Mouse (Mus musculus) gastrocnemius, postnatal 25 days (tissue): ENCODE data around the gene Cd70. TPM values are rescaled to one million over a fixed set of nuclear protein-coding genes. Genes with fewer than 3 reads are reported as not detected.
"Not testable (repeated sequence)": the region's sequence is repeated elsewhere in the genome, so short reads cannot be mapped to it uniquely, and the experiment has no call there.

Experiments
- DNase-seq: peaks from one replicate; pipeline ENCODE4 v3.0.0; 2022
- total RNA-seq, 2 experiments: library from RNA; stranded (reverse); gene quantifications; 1 replicate in 1 of 2; 2 replicates in 1 of 2; pipeline ENCODE4 v1.2.3; 2021

Gene Cd70
- total RNA-seq, 2 experiments from 2014 or later = not detected

GRCm38 (mm10) chr17:57134693-57135092 is 14.9 kb downstream of the Cd70 start:
- DNase-seq = no peak

- not testable (repeated sequence) for DNase-seq
These were observed 15.6 kb downstream of the Cd70 start for GRCm38 (mm10) chr17:57134021-57134420.

- no peak for DNase-seq
These were observed 17.8 kb downstream of the Cd70 start for GRCm38 (mm10) chr17:57131793-57132192.

GRCm38 (mm10) chr17:57125853-57126622 is 23.5 kb downstream of the Cd70 start:
- no peak for DNase-seq

- DNase-seq = no peak
These were observed 24.8 kb downstream of the Cd70 start for GRCm38 (mm10) chr17:57124792-57125191.

GRCm38 (mm10) chr17:57123192-57124118 is 26.1 kb downstream of the Cd70 start:
- no peak for DNase-seq

- DNase-seq = no peak
These were observed 27.7 kb downstream of the Cd70 start for GRCm38 (mm10) chr17:57121856-57122255.

GRCm38 (mm10) chr17:57118524-57119349 is 30.8 kb downstream of the Cd70 start:
- peak; percentile 40 for DNase-seq

GRCm38 (mm10) chr17:57116801-57117200 is 32.8 kb downstream of the Cd70 start:
- DNase-seq = no peak

GRCm38 (mm10) chr17:57112768-57113474 is 36.7 kb downstream of the Cd70 start:
- no peak for DNase-seq

GRCm38 (mm10) chr17:57110005-57110404 is 39.6 kb downstream of the Cd70 start:
- no peak for DNase-seq

- DNase-seq = no peak
These were observed 40.9 kb downstream of the Cd70 start for GRCm38 (mm10) chr17:57108666-57109171.

GRCm38 (mm10) chr17:57108040-57108665 is 41.4 kb downstream of the Cd70 start:
- DNase-seq = no peak

GRCm38 (mm10) chr17:57107064-57107463 is 42.5 kb downstream of the Cd70 start:
- no peak for DNase-seq

- no peak for DNase-seq
These were observed 43.6 kb downstream of the Cd70 start for GRCm38 (mm10) chr17:57106035-57106368.

GRCm38 (mm10) chr17:57105181-57106034 is 44.2 kb downstream of the Cd70 start, which contains the start of gene Tnfsf9:
TSS of gene Tnfsf9 (plus strand) at chr17:57105325.
- peak; percentile 35 for DNase-seq

- no peak for DNase-seq
These were observed 45.1 kb downstream of the Cd70 start for GRCm38 (mm10) chr17:57104496-57104895.

GRCm38 (mm10) chr17:57102276-57102675 is 47.3 kb downstream of the Cd70 start:
- DNase-seq = no peak

GRCm38 (mm10) chr17:57099629-57100325 is 49.8 kb downstream of the Cd70 start:
- DNase-seq = no peak
